Mouse (Mus musculus): ENCODE results near the gene Syn3. TPM values are rescaled to one million over a fixed set of nuclear protein-coding genes. Genes with fewer than 3 reads are reported as not detected.
A peak's percentile ranks its signal among the peaks of the same experiment; 100 is the strongest.

Gene Syn3
- total RNA-seq, 2 experiments from 2014 or later = 28.1 to 34.6 TPM

- intact Hi-C loops (cut with DNase I) = no loop called here
These were observed 69.0 kb downstream of the Syn3 start for GRCm38 (mm10) chr10:86429651-86430050.

DNA sequence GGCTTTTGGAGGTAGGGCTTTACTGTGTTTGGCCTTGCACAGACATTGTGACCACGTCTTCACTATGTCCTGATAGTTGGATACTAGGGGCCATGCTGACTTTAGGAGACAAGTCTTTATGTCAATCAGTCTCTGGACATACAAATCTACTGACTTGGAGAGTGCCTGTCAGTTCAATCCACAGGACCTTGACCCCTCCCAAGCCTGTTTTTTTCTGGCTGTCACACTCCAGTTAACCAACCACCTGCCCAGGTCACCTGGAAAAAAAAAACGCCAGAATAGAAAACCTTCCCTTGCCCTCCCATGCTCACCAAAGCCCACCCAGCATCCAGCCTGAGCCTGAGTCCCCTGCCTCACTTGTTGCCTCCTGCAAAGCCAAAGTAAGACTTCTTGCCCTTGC, 70.7 kb downstream of the Syn3 start:
- DNase-seq (ENCODE audit: low spot score in 2 of 2) = no peak

More at GRCm38 (mm10) chr10:86429651-86430050, 69.0 kb downstream of the Syn3 start:
- no peak for DNase-seq (ENCODE audit: low spot score in 2 of 2)

GRCm38 (mm10) chr10:86425690-86426530, 72.8 kb downstream of the Syn3 start:
- intact Hi-C loops (cut with DNase I) = no loop called here

More for the DNA sequence above, 70.7 kb downstream of the Syn3 start:
- intact Hi-C loops (cut with DNase I) = no loop called here

DNA sequence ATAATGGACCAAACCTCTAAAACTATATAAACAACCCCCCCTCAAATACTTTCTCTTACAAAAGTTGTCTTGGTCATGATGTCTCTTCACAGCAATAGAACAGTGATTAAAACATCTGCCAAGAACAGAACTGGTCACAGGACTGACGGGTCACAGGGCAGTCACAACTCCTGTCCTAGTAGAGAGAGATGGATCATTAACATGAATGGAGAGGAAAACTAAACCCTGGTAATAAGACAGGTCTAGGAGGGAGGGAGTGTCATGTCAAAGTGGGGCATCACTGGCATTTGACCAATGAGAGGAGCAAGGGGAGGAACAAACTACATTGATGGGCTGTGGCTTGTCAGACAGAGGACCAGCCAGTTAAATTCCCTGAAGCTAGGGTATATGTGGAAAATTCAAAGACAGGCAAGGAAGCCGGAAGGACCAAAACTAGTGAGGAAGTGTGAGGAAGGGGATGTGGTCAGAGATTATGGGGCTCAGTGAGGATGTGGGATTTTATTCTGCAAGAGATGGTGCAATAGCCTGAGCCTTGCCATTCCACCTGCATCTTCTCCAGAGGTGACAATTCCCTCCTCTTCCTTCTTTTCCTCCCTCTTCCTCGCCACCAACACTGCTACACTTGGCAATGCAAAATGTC, 76.8 kb downstream of the Syn3 start:
- intact Hi-C loops (cut with DNase I) = no loop called here
- no peak for DNase-seq (ENCODE audit: low spot score in 2 of 2)

More at GRCm38 (mm10) chr10:86425690-86426530, 72.8 kb downstream of the Syn3 start:
- peak; percentile 14 to 37 for DNase-seq (ENCODE audit: low spot score in 2 of 2)

DNA sequence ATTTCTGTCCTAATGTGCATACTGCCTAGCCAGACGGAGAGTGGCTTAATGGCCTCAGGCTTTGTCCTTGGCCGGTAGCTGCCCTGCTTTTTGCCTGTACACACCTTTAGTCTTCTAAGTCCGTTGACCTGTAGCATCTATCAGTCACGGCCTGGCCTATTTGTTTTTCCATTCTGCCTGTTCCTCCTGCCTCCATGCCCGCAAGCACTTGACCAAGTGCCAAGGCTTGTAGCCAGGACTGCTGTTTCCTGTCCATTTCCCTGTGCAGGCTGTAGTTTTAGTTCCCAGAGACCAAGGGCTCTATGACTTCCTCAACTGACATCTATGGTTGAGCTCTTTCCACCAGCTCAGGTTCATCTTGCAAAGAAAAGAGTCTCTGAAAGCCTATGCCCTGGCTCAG, 79.8 kb downstream of the Syn3 start:
- DNase-seq (ENCODE audit: low spot score in 2 of 2) = no peak
- intact Hi-C loops (cut with DNase I) = no loop called here

GRCm38 (mm10) chr10:86418345-86418744, 80.4 kb downstream of the Syn3 start:
- DNase-seq (ENCODE audit: low spot score in 2 of 2) = no peak
- intact Hi-C loops (cut with DNase I) = no loop called here

DNA sequence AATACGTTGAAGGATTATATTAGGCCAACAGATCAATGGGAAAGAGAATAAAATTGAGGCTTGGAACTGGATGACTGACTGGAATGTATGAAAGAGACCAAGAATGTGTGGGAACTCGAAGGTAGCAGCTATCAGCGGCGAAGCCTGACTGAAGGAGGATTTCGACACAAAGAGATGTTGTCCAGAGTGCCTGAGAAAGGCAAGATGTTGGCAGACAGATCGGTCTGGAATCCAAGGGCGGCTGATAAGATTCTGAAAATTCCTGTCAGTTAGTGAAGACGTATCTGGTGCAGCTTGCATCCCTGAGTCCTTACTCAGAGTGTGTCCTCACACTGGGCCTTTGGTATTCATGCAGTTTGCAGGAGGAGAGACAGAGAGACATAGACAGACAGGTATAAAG, 81.9 kb downstream of the Syn3 start:
- no peak for DNase-seq (ENCODE audit: low spot score in 2 of 2)
- intact Hi-C loops (cut with DNase I) = no loop called here

DNA sequence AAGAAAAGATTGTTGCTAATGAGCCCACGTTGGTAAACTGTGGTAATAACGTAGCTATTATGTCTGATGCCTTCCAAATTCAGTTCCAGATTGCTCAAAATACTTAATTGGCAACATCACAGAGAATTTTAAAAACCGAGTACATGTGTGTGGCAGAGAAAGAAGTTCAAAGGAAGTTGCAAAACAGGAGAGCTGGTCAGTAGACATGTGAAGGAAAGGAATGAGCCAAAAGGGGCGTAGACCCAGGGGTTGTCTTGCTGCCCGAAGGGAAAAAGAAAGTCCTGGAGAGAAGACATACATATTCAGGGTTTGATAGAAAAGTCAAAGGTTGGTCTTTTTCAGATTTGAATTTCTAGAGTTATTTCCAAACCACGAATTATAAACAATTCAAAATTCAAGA, 87.8 kb downstream of the Syn3 start:
- no peak for DNase-seq (ENCODE audit: low spot score in 2 of 2)
- intact Hi-C loops (cut with DNase I) = no loop called here

- intact Hi-C loops (cut with DNase I) = no loop called here
- DNase-seq (ENCODE audit: low spot score in 2 of 2) = no peak
These were observed 91.7 kb downstream of the Syn3 start for GRCm38 (mm10) chr10:86406952-86407351.

- DNase-seq (ENCODE audit: low spot score in 2 of 2) = no peak
- intact Hi-C loops (cut with DNase I) = no loop called here
These were observed 100.4 kb downstream of the Syn3 start for GRCm38 (mm10) chr10:86398347-86398720.

DNA sequence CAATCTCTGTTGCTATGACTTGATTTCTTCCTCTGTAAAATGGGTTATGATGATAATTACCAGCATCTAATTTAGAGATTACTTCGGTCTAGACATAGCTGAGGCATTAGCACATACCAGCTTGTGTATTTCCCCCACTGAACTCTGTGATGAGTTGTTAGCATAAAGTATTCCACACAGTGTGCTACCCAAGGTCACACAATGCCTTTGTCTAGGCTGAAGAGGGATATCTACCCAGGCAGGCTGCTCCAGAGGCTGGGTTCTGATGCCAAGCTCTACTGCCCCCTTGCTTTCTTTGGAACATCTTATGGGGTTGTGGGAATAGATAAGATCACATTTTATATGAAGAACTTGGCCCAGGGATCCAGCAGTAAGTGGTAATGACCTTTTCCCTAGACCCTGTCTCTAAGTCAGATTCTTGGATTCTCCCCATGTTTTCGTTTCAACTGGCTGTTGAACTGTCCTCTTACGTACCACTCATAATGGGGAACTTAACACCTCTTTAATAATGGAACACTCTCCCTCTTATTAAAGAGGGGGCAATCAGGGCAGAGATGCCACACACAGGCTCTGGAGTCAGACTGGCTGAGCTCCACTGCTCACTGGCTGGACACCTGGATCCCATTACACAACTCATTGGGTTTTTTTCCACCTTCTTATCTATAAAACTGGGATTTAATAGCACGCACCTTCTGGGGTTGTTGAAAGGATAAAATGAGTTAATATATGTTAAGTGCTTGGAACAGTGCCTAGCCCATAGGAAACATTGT, 100.9 kb downstream of the Syn3 start:
- intact Hi-C loops (cut with DNase I) = no loop called here
- DNase-seq (ENCODE audit: low spot score in 2 of 2) = no peak

GRCm38 (mm10) chr10:86392399-86392798, 106.3 kb downstream of the Syn3 start:
- DNase-seq (ENCODE audit: low spot score in 2 of 2) = no peak
- intact Hi-C loops (cut with DNase I) = no loop called here

DNA sequence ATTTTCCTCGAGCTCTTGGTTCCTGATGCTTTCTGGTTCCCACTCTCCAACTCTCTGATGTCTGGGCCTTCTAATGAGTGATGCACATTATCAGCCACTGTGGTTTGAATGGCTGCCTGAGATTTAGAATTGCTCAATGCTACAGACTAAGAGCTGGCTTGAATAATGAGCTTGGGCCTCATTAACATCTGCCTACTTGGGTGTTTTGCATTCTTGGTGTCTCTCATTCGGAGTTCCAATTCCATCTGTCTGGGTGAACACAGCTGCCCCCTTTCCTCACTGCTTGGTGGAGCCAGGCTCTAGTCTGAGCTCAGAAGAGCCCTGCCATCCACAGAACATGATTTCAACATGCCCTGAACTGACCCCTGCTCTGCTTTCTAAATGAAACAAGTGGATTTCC, 108.8 kb downstream of the Syn3 start:
- DNase-seq (ENCODE audit: low spot score in 2 of 2) = no peak
- intact Hi-C loops (cut with DNase I) = loop anchor here (5.0 kb wide), 1 partner anchor 47 kb away; no protein-coding TSS in a partner anchor

DNA sequence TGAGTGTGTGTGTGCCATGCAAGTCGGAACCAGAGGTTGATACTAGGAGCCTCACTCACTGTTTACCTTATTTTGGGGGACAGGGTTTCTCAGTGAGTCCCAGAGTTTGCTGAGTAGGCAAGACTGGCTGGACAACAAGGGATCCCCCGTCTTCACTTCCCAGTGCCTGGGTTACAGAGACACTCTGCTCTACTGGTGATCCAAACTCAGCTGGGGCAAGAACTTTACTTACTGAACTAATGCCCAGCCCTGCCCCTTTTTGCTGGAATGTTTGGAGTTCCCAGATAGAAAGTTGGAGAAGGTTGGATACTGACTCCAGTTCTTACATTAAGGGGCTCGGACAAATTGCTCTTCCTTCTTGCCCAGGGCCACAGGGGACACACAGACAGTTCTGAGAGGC, 109.3 kb downstream of the Syn3 start:
- DNase-seq (ENCODE audit: low spot score in 2 of 2) = no peak
- intact Hi-C loops (cut with DNase I) = loop anchor here (5.0 kb wide), 1 partner anchor 48 kb away; no protein-coding TSS in a partner anchor

- intact Hi-C loops (cut with DNase I) = loop anchor here (5.0 kb wide), 1 partner anchor 48 kb away; no protein-coding TSS in a partner anchor
- peak; percentile 46 to 60 for DNase-seq (ENCODE audit: low spot score in 2 of 2)
These were observed 109.9 kb downstream of the Syn3 start for GRCm38 (mm10) chr10:86388803-86389202.

DNA sequence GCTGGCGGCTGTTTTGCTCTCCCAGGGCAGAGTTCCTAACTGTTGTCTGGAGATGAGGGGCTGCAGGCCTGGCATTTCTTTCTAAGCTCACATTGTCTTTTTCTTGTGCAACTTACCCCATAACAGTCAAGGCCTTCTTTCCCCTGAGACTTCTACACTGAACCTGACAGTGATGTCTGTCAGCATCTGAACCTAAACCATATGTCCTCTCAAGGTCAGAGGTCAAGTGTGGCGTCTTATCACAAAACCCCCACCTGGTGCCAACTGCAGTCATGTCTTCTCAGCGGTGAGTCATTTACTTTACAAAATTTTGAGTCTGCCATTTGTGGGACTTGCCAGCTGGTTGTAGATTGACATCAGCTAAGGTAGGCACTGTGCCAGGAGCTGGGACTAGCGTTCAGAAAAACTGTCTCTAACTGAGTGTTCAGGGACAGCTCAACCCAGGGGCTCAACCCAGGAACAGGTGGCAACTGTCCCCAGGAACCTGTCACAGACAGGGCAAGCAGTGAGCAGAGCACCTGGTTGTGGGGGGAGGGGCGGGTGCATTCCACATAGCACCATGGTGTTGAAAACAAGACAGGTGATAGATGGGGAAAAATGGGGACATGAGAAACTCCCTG, 110.8 kb downstream of the Syn3 start:
- intact Hi-C loops (cut with DNase I) = loop anchor here (5.0 kb wide), 1 partner anchor 49 kb away; no protein-coding TSS in a partner anchor
- peak in 1 of 2 experiments; percentile 18 for DNase-seq (ENCODE audit: low spot score in 2 of 2)

- no peak for DNase-seq (ENCODE audit: low spot score in 2 of 2)
- intact Hi-C loops (cut with DNase I) = loop anchor here (5.0 kb wide), 1 partner anchor 51 kb away; no protein-coding TSS in a partner anchor
These were observed 112.5 kb downstream of the Syn3 start for GRCm38 (mm10) chr10:86386232-86386631.

DNA sequence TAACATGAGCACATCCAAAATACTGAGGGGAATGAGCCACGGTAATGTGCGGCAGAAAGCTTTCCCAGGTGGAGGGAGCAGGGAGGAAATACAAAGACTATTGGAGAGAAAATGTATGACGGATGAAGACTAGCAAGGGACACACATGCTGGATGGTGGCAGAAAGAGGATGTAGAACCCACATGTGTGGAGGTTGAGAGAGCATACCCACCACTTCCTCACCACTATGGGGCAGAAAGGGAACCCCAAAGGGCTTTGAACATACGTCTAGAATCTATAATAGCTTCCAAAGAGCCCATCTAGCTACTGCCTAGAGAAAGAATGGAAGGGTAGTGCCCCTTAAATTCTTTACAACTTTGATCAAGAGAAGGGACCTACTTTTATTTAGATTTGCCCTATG, 113.0 kb downstream of the Syn3 start:
- no peak for DNase-seq (ENCODE audit: low spot score in 2 of 2)

DNA sequence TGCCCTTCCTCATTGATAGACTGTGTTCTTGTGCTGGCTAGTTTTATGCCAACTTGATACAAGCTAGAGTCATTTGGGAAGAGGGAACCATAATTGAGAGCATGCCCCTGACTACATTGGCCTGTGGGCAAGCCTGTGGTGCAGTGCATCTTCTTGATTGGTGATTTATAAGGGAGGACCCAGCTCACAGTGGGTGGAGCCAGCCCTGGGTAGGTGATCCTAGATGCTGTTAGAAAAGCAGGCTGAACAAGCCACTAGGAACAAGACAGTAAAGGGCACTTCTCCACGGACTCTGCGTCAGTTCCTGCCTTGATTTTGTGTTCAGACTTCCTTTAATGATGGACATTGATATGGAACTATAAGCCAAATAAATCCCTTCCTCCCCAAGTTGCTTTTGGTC, 114.0 kb downstream of the Syn3 start:
- DNase-seq (ENCODE audit: low spot score in 2 of 2) = no peak
- intact Hi-C loops (cut with DNase I) = loop anchor here (5.0 kb wide), 1 partner anchor 53 kb away; no protein-coding TSS in a partner anchor

More for the DNA sequence above, 113.0 kb downstream of the Syn3 start:
- intact Hi-C loops (cut with DNase I) = loop anchor here (5.0 kb wide), 1 partner anchor 52 kb away; no protein-coding TSS in a partner anchor

- intact Hi-C loops (cut with DNase I) = no loop called here
- no peak for DNase-seq (ENCODE audit: low spot score in 2 of 2)
These were observed 116.8 kb downstream of the Syn3 start for GRCm38 (mm10) chr10:86381922-86382260.

All from left cerebral cortex, postnatal 36 days (tissue).